Mouse (Mus musculus) kidney, adult 11 months (tissue): ENCODE data around the gene Fam216a.

Source experiments
- DNase-seq: peaks from one replicate; pipeline ENCODE4 v3.0.0; 2022

Fam216a gene

GRCm38 (mm10) chr5:122372192-122372769 lies at the start of gene Fam216a:
TSS of gene Fam216a (minus strand) at chr5:122372364.
- peak; percentile 98 for DNase-seq

DNA sequence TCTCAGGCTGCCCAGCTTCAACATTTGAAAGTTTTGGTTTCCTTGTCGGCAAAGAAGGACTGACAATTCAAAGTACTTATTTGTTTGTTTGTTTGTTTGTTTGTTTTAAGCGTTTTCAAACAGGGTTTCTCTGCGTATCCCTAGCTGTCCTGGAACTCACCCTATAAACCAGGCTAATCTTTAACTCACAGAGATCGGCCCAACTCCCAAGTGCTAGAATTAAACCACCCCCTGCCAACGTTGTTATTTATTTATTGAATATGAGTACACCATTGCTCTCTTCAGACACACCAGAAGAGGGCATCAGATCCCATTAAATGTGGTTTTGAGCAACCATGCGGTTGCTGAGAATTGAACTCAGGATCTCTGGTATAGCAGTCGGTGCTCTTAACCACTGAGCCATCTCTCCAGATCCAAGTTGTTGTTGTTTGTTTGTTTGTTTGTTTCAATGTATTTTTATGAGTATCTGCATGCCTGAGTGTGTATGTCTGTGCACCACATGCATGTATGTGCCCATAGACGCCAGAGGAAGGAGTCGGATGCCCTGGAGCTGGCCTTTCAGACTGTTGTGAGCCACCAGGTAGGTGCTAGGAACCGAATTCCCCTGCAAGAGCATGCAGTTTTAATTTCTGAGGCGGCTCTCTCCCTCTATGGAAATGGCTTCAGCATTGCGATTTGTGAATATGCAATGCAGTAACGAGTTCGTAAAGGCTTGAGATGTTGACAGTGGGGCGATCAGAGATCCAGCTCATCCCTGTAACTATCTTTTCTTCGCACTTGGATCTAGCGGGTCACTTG lies 49.3 kb upstream of the Fam216a start, which contains the start of gene Anapc7:
TSS of gene Anapc7 (plus strand) at position 423 of the 798 bp plus-strand sequence.
- DNase-seq = peak; percentile 27

DNA sequence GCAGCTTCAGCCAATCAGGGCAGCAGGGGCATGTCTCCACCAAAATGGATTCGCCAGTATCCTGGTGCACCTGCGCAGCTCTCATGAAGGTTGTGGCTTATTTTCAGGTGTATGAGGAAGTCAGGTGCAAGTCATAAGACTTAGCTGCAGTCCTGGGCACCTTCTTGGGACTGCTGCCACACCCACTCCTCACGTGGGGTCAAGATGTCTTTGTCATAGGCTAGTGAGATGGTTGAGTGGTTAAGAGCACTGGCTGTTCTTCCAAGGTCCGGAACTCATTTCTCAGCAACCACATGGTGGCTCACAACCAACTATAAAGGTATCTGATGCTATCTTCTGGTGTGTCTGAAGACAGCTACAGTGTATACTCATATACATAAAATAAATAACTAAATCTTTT lies 48.5 kb upstream of the Fam216a start:
- DNase-seq = peak; percentile 91

DNA sequence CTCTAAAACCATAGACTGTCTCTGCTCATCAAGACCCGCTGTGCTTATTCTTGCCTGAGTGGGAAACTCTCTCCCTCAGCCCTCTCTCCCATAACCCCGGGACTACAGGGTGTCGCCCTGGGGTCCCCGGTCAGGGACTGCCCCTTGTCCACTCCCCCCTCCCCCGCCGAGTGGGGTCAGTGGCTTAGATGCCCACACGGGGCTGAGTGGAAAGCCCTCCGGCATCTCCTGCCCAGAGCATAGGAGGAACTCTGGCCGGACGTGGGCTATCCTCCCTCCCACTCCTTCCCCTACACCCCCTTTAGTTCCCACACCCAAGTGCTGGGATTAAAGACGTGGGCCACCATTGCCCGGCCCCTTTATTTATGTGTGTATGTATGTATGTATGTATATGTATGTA lies 43.3 kb upstream of the Fam216a start:
- DNase-seq = no peak

GRCm38 (mm10) chr5:122414351-122414750 lies 42.2 kb upstream of the Fam216a start:
- no peak for DNase-seq

DNA sequence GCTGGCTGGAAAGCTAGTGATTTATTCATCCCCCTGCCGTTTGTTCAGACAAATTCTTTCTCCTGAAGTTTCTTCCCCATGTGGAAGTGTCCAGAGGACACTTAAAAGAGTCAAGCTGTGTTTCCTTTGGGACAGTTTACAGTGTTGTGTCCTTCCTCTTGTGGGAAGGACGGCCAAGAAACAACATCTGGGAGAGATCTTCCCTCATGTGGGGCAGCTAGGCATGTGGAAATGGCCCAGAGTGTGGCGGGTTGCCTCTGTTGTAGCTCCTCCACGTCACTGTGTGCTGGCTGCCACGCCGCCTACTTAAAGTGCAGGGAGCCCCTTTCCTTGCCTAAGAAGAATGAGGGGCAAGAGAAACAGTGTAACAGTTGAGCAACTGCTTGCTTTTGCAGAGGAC lies 40.7 kb upstream of the Fam216a start:
- no peak for DNase-seq

GRCm38 (mm10) chr5:122411892-122412291 lies 39.7 kb upstream of the Fam216a start:
- no peak for DNase-seq

GRCm38 (mm10) chr5:122409692-122410645 lies 37.8 kb upstream of the Fam216a start:
- DNase-seq = no peak

- no peak for DNase-seq
Observed at GRCm38 (mm10) chr5:122405537-122405936, 33.4 kb upstream of the Fam216a start.

GRCm38 (mm10) chr5:122403362-122403761 lies 31.2 kb upstream of the Fam216a start:
- DNase-seq = no peak

DNA sequence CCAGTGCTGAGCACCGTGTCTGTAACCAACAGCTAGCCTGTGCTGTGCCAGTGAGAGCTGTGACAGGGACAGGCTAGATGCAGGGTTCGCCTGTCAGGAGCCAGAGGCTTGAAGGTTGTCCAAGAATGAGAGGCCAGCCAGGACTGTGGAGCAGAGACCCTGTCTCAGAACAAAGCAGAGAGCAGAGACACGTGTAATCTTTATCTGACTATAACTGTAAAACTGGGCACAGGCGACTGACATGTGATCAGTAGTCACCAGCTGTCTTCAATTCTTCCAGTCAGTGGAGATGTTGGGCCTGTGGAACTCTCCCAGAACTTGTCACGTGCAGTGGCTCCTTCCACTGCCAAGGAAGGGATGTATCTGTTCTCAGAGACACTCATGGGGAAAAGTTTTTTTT lies 30.6 kb upstream of the Fam216a start:
- no peak for DNase-seq

DNA sequence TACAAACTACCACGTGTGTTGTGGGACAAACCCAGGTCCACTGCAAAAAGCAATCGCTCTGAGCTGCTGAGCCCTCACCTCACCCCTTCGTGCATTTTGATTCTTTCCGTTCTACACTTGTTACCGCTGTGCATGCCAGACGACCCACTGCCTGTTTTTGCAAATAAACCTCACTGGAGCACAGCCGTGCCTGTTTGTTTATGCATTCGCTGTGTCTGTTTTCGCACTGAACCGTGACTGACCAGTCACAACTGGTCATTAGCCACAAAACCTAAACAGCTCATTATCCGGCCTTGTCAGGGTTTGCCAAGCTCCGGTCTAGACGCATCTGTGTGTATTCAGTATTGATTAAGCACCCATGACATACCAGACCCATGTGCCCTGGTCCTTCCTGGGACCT lies 30.0 kb upstream of the Fam216a start:
- no peak for DNase-seq

- peak; percentile 56 for DNase-seq
Observed at GRCm38 (mm10) chr5:122401303-122401640, 29.1 kb upstream of the Fam216a start.

DNA sequence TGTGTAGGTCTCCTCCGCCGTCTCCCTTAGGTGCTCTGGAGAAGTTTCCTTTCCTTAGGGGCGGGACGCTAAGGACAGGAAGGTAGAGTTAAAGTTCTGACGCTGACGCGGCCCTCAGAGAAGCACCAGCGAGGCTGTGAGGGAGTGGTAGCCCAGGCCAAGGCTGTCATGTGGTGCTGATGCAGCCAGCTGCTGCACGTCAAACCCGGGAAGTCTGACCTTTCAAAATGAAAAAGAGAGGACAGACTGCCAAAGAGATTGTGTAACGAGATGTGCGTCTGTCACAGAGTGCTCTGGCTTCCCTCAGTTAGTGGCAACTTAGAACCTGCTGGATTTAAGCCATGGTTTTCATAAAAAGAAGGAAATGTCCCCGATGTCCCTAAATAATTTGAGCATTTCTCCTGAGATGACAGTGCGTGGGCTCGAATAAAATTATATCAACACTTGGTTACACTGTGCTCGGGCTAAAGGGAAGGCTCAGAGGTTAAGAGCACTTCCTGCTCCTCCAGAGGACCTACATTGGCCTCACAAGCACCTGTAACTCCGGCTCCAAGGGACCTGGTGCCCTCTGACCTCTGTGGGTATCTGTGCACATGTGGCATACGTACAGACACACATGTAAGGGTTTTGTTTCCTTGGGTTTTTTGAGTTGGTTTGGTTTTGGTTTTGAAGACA lies 28.6 kb upstream of the Fam216a start:
- peak; percentile 78 for DNase-seq

DNA sequence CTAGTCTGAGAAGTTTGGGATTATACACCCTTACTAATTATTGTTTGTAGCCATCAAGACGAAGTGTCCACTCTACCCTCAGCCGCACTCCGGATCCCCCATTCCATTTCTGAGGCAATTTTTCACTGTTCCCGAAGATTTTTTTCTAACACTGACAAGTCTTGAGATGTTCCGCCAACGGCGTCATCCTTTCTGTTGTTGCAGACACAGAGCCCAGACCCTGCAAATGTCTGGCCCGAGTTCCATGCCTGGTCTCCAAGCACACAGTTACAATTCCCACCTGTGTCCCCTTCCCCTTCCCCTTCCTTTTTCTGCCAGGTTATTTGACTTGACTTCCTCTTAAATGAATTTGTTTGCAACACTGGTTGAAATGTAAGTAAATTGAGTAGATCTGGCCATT lies 27.7 kb upstream of the Fam216a start:
- no peak for DNase-seq

DNA sequence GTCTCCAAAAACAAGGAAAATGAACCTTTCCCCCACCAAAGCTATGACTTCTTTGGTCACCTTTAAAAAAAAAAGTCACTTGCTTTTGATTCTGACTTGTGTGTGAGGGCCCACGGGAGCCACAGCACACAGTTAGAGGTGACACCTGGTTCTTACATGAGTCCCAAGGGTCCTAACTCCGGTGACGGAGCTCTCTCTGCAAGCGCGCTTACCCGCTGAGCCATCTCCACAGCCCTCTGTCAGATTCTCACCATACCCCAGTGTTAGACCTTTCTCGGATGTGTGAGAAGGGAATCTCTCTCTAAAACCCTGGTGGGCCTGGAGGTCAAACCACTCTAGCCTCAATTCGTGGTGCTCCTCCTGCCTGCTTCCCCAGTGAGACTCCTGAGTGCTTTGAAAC lies 25.3 kb upstream of the Fam216a start:
- DNase-seq = no peak

DNA sequence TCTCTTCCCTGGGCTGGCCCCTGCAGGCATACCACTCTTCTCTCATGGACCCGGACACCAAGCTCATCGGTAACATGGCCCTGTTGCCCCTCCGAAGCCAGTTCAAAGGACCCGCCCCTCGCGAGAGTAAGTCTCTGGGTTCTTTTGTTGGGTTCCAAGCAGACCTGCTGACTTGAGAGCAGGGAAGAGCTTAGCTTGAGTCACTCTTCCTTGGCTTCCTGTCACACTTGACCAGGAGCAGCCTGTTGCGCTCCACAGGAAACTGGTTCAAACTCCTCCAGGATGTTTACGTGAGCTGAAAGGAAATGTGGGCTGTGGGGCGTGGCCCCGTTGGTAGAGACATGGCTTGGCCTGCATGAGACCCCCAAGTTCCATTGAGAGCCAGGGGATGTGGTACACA lies 24.6 kb upstream of the Fam216a start:
- DNase-seq = peak; percentile 68

DNA sequence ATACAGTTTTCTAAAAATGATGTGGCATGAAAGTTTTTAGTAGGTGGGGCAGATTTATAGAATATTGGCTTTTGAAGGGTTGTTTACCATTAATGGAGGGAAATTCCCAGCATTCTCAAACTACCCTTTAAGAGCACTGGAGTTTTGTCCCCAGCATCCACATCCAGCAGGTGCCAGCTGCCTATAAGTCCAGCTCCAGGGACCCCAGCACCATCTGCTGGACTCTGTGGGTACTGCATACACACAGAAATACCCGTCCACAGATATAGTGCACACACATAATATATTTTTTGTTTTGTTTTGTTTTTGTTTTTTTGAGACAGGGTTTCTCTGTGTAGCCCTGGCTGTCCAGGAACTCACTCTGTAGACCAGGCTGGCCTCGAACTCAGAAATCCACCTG lies 21.7 kb upstream of the Fam216a start:
- DNase-seq = no peak

DNA sequence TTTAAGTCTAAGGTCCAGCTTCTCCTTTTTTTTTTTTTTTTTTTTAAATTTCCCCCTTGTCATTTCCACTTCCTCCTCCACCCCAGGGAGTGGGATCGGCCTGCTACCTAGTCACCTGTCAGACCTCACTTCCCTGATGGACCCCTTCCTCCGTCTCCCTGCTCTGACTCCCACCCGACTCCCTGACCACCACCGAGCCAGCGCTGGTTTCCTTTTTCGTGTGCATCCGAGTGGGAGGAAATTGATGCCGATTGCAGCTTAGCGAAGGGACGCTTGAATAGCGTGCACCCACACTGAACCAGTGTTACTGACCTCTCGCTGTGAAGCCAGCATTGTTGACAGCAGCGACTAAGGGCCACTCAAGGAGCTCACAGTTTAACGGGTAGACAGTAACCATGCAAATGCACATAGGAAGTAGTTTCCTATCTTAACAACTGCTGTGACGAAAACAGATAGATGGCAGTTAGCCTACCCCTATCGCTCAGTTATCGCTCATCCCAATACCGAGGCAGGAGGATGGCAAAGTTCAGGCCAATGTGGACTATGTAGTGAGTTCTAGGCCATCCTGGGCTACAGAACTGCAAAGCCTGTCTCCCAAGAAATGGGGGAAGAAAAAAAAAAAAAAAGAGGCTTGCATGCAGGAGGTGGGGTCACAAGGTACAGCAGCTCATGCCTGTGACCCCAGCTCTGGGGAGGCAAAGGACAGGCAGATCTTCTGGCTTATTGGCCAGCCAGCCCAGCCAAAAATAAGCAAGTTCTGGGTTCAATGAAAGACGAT lies 20.3 kb upstream of the Fam216a start:
- no peak for DNase-seq

DNA sequence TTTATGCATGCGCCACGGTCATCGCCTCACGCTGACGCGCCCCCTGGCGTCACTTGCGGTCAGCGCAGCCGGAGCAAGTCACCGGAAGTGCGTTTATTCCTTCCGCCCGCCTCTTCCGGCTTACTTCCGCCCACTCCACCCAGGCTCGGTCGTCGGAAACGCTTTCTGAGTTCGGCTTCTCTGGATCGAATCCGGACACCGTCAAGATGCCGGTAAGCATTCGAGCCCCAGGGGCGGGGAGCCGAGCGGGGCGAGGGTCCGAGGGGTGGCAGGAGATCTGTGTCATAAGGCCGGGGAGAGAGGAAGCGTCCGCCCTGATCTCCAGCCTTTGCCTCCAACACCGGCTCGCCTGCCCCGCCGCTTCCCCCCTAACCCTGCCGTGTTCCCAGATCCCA lies 19.6 kb upstream of the Fam216a start, which contains the start of gene Arpc3:
TSS of gene Arpc3 (plus strand) at position 93 of the 395 bp plus-strand sequence.
- peak; percentile 84 for DNase-seq

GRCm38 (mm10) chr5:122391178-122391785 lies 19.1 kb upstream of the Fam216a start:
- DNase-seq = no peak

DNA sequence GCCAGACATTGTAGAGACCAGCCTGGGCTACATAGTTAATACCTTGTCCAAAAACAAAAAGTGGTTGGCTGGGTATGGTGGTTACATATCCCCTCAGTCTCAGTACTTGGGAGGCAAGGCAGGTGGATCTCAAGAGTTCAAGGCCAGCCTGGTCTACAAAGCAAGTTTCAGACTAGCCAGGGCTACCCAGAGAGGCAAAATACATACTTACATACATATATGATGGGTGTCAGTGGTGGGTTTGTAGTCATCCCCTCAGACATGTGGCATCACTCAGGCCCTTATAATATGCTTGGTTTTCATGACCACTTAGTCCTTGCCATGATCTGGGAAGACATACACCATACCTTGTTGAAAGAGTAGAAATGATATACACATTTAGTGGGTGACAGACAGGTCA lies 18.5 kb upstream of the Fam216a start:
- DNase-seq = no peak
